Mouse (Mus musculus): Measurements from ENCODE around the gene Hoxd4.

The Hoxd4 gene

DNA sequence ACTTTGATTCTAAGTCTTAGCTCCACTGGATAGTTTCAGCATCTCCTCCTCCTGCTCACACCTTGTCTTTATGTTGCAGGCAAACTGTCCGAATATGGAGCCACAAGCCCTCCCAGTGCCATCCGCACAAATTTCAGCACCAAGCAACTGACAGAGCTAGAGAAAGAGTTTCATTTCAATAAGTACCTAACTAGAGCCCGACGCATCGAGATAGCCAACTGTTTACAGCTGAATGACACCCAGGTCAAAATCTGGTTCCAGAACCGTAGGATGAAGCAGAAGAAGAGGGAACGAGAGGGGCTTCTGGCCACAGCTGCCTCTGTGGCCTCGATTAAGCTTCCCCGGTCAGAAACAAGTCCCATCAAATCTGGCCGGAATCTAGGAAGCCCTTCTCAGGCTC lies 52.2 kb downstream of the Hoxd4 start:
- intact Hi-C loops (cut with DNase I) = no loop called here

DNA sequence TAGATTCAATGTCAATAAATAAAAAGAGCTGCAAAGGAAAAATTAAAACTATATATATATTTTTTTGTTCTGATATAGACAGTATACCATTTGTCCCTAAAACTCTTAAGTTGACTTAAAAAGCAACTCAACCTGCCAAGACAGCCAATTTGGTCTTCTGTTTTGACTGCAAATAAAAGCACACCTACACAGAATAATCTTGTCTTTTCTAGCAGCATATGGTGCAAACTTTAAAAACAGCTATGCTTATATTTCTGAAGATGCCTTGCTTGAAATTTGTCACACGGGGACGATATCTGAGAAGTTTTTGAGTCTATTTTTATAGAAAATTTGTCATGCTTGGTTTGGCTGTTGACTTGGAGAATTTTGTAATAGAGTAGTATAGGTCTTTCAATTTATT lies 62.6 kb downstream of the Hoxd4 start:
- intact Hi-C loops (cut with DNase I) = no loop called here

DNA sequence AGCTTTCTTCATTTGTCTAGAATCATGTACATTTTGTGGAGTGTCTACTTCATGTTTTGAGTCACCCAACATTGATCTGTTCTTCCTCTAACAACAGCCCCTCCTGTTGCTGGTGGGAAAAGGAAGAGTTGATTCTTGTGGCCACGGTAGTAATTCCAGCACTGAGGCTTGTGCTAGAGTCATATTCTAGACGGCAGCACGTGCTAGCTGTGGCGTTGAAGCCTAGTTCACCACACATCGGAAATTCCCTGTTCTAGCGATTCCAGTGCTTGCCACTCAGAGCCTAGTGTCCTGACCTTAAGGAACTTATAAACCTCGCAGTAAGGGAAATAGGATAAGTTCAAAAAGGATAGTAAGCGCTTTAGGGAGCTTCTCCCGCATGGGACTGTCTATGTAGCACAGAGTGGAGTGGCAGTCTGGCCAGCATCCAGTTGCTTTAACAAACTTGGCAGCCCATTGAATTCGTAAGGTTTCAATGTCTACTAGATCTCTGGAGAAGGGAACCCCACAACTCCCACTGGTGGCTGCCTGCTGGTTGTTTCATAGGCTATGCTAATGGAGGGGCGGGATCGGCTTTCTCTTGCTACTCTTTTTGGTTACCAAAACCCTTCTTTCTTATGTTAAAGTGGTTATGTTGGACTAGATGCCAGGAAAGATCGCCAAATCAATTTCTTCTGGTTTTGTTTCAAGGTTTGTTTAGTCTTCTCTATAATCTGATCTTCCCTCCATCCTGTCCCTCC lies 66.0 kb downstream of the Hoxd4 start:
- intact Hi-C loops (cut with DNase I) = no loop called here

Small RNA genes lying within 50 kb of the gene (microRNA-seq; reads per million reads assigned to microRNA genes)
- gene Gm44463 = 0 reads per million in 2 experiments
- gene Mir10b = 17,403 to 34,599 reads per million in 2 experiments

Measured in adrenal gland (tissue).